Mouse (Mus musculus) lung, postnatal 0 days (tissue): ENCODE data around the gene Katnb1.

Experiments
- CTCF ChIP-seq: IDR thresholded peaks from 2 replicates; pipeline ENCODE4 v1.5.1; 2016; ENCODE audit warnings: antibody characterized with exemption, mild to moderate bottlenecking
- EP300 ChIP-seq: IDR thresholded peaks from 2 replicates; pipeline ENCODE4 v1.6.1; 2016; ENCODE audit warnings: antibody characterized with exemption, mild to moderate bottlenecking, control low read depth

DNA sequence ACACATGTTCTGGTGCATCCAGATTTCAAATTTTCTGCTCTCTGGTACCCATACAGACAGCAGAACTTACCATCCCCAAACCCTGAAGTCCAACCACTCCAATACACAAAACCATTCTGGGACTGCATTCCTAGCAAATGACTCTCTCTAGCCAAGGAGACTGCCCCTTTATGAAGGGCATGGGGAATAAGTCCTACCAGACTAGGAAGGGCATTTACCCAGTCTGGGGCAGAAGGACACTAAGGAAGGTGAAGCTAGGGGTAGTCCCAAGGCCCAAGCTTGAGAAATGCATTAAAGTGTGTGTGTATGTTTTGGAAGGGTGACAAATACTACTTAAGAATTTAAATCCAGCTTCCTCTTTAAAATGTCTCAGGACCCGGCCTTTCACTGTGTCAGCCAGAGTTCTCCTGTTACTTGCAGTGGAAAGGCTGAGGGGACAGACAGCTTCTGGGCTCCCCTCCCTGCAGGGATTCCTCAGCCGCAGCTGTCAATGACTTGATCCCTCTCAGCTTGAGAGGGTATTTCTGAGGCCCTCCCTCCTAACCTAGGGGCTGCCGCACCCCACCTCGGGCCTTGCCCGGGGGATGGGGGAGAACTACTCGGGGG, 60.6 kb downstream of the Katnb1 start:
- no peak for TF ChIP-seq CTCF
- TF ChIP-seq EP300: no peak
